Mouse (Mus musculus) olfactory bulb, adult 2 months (tissue): ENCODE measurements around the gene Slc34a2.

Experiments
- CTCF ChIP-seq: fragments of 200-500 bp; IDR thresholded peaks from 2 replicates; pipeline ENCODE4 v1.5.1; 2012; ENCODE audit warnings: low read depth, mild to moderate bottlenecking, low read length, moderate library complexity; ENCODE audit not compliant: insufficient read depth
- POLR2A ChIP-seq: fragments of 200-500 bp; IDR thresholded peaks from 2 replicates; pipeline ENCODE4 v1.6.1; 2012; ENCODE audit warnings: mild to moderate bottlenecking, low read depth, low read length, moderate library complexity; ENCODE audit not compliant: insufficient read depth

DNA sequence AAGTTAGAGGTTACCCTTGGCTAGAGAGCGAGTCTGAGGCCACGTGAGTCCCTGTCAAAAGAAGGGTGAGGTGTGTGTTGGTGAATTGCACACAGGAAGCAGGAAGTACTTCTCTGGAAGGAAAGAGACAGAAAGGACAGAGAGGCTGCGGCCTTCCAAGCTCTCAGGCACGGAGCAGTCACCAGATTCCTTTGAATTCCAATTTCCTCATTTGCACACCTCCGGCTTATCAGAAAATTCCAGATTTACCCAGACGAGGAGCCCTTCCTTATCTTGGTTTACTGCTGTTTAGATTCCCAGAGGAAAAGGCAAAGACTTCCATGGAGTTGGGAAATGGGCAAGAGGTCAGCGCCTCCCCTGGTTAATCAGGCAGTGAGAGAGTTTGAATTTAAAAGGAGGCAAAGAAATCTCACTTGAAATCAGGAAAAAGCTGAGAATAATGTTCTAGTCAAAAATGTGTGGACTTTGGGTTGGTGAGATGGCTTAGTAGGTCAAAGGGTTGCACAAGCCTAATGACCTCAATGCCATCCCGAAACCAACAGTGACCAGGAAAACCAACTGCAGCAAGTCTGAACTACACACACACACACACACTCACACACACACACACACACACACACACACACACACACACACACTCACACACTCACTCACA, 47.1 kb upstream of the Slc34a2 start:
- no peak for TF ChIP-seq POLR2A
- TF ChIP-seq CTCF: no peak
